Mouse (Mus musculus): ENCODE results near the gene Zfp512b. TPM values are rescaled to one million over a fixed set of nuclear protein-coding genes. Genes with fewer than 3 reads are reported as not detected.

Gene Zfp512b
- polyA plus RNA-seq (2012; fragmentation: generic; extraction: Trizol): 9.8 TPM
- long read RNA-seq, experiment 1, partial matches to known transcripts: 0 of 10 reads
- long read RNA-seq, experiment 1, other reads (novel, unspliced or antisense): 10 of 10 reads
- long read RNA-seq, experiment 2, partial matches to known transcripts: 4 of 16 reads
- long read RNA-seq, experiment 2, other reads (novel, unspliced or antisense): 12 of 16 reads

DNA sequence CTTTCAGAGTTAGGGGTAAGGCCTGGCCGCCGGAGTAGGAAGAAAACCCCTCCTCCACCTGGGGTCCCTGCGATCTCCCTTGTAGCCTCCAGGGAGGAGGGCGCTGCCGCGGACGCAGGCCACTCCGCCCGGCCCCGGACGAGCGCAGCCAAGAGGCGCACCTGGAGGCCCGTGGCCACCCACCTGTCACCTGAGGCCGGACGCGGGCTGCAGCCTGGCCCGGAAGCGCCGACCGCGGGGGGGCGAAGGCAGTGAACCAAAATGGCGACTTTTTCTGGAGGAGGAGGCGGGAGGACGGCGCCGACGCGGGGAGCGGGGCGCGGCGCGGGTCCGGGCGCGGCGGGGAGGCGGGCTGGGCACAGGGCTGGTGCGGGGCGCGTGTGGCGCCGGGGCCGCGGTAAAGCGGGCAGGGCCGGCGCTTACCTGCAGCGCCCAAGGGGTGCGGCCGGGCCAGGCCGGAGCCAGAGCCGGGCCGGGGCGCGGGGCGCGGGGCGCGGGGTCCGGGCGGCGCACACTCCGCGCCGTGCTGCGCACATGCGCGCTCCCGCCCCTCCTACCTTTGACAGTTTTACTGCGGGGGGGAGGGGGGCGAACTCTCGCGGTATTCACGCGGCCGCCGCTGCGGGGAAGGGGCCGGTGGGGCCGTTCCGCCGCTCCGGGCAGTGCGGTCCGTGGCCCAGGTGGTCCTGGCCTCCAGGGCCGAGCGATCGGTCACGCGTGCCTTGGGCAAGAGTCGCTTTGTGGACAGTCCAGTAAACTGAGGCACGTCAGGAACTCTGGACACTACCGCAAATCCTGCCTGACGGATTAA, at the start of gene Zfp512b:
Zfp512b (minus strand) TSS at position 573 of the 811 bp plus-strand sequence.
- H3K27me3 ChIP-seq (ENCODE audit: control insufficient read depth, insufficient read depth, insufficient read length): no peaks in the 10 kb centered on the region
- peak within 1 kb of the TSS; percentile 78 for H3ac ChIP-seq (ENCODE audit: control insufficient read depth, insufficient read length, low read depth)
- no peaks in the 10 kb centered on the region for H3K79me3 ChIP-seq (ENCODE audit: low read depth)
- H3K36me3 ChIP-seq (ENCODE audit: control insufficient read depth, insufficient read depth): peaks cover 22% of the 10 kb centered on the region
- H3K79me2 ChIP-seq (ENCODE audit: control insufficient read depth, insufficient read depth): peaks cover 14% of the 10 kb centered on the region
- H3K4me3 ChIP-seq (ENCODE audit: insufficient read depth, poor library complexity, severe bottlenecking): peak within 1 kb of the TSS; percentile 76
- TF ChIP-seq FOSL1 (IDR thresholded peaks at IDR 0.05; ENCODE audit: insufficient read depth, low read length, poor library complexity, severe bottlenecking): no peak
- no peak for TF ChIP-seq MYOD1 (IDR thresholded peaks at IDR 0.05; ENCODE audit: control insufficient read depth, insufficient read length, low read depth)
- TF ChIP-seq CEBPB (IDR thresholded peaks at IDR 0.05; ENCODE audit: low read depth): no peak
- TF ChIP-seq MAX (IDR thresholded peaks at IDR 0.05): peak; percentile 45
- no peak for TF ChIP-seq USF1 (IDR thresholded peaks at IDR 0.05; ENCODE audit: low read depth)
- TF ChIP-seq CTCF (IDR thresholded peaks at IDR 0.05; ENCODE audit: control insufficient read depth, insufficient read depth, insufficient read length): no peak

DNA sequence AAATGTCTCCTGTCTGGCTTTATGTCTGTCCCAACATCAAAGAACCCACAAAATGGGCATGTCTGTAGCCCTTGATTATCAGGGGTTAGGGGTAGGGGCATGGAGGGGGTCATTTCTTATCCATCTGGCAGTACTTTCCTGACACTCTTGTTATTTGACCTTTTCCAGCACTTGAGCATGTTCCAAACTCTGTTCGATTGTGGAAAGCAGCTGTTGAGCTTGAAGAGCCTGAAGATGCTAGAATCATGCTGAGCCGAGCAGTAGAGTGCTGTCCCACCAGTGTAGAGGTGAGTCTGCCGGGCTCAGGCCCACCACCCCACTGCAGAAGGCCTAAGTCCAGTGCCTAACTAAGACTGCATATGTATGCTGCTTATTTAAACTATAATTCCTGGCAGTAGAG, 43.3 kb upstream of the Zfp512b start:
- Histone ChIP-seq H3K36me3 (ENCODE audit: control insufficient read depth, insufficient read depth) (peaks cover 83% of the 10 kb centered on the region), H3K79me2 (ENCODE audit: control insufficient read depth, insufficient read depth) (no peaks in the 10 kb centered on the region), H3ac (ENCODE audit: control insufficient read depth, insufficient read length, low read depth) (no peak overlapping the region), H3K27me3 (ENCODE audit: control insufficient read depth, insufficient read depth, insufficient read length) (no peaks in the 10 kb centered on the region), H3K4me3 (ENCODE audit: insufficient read depth, poor library complexity, severe bottlenecking) (no peak overlapping the region), H3K79me3 (ENCODE audit: low read depth) (no peaks in the 10 kb centered on the region)
- TF ChIP-seq CTCF (IDR thresholded peaks at IDR 0.05; ENCODE audit: control insufficient read depth, insufficient read depth, insufficient read length) (no peak), MAX (IDR thresholded peaks at IDR 0.05) (no peak), MYOD1 (IDR thresholded peaks at IDR 0.05; ENCODE audit: control insufficient read depth, insufficient read length, low read depth) (no peak), USF1 (IDR thresholded peaks at IDR 0.05; ENCODE audit: low read depth) (no peak), CEBPB (IDR thresholded peaks at IDR 0.05; ENCODE audit: low read depth) (no peak), MYOG (IDR thresholded peaks at IDR 0.05; ENCODE audit: control insufficient read depth, extremely low read depth, insufficient read length) (no peak), FOSL1 (IDR thresholded peaks at IDR 0.05; ENCODE audit: insufficient read depth, low read length, poor library complexity, severe bottlenecking) (no peak)

DNA sequence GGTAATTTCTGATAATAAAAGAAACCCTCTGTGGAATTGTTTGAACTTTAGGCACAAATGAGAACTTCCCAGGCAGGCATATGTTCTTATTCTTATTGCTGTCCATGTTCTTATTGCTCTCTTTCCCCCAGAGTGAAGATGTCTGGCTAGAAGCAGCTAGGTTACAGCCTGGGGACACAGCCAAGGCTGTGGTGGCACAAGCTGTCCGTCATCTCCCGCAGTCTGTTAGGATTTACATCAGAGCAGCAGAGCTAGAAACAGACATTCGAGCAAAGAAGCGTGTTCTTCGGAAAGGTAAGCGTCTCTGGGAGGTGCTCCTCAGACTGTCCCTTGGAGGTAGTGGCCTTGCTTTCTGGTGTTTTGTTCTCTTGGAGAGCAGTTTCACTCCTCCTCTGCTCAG, 40.0 kb upstream of the Zfp512b start:
- Histone ChIP-seq H3K79me3 (ENCODE audit: low read depth) (no peaks in the 10 kb centered on the region), H3K4me3 (ENCODE audit: insufficient read depth, poor library complexity, severe bottlenecking) (no peak overlapping the region), H3ac (ENCODE audit: control insufficient read depth, insufficient read length, low read depth) (no peak overlapping the region), H3K36me3 (ENCODE audit: control insufficient read depth, insufficient read depth) (peaks cover 69% of the 10 kb centered on the region), H3K79me2 (ENCODE audit: control insufficient read depth, insufficient read depth) (no peaks in the 10 kb centered on the region), H3K27me3 (ENCODE audit: control insufficient read depth, insufficient read depth, insufficient read length) (no peaks in the 10 kb centered on the region)
- no peak for TF ChIP-seq MYOG (IDR thresholded peaks at IDR 0.05; ENCODE audit: control insufficient read depth, extremely low read depth, insufficient read length)
- TF ChIP-seq MYOD1 (IDR thresholded peaks at IDR 0.05; ENCODE audit: control insufficient read depth, insufficient read length, low read depth): no peak
- TF ChIP-seq MAX (IDR thresholded peaks at IDR 0.05): no peak
- TF ChIP-seq CTCF (IDR thresholded peaks at IDR 0.05; ENCODE audit: control insufficient read depth, insufficient read depth, insufficient read length): no peak
- no peak for TF ChIP-seq CEBPB (IDR thresholded peaks at IDR 0.05; ENCODE audit: low read depth)
- no peak for TF ChIP-seq FOSL1 (IDR thresholded peaks at IDR 0.05; ENCODE audit: insufficient read depth, low read length, poor library complexity, severe bottlenecking)
- no peak for TF ChIP-seq USF1 (IDR thresholded peaks at IDR 0.05; ENCODE audit: low read depth)

DNA sequence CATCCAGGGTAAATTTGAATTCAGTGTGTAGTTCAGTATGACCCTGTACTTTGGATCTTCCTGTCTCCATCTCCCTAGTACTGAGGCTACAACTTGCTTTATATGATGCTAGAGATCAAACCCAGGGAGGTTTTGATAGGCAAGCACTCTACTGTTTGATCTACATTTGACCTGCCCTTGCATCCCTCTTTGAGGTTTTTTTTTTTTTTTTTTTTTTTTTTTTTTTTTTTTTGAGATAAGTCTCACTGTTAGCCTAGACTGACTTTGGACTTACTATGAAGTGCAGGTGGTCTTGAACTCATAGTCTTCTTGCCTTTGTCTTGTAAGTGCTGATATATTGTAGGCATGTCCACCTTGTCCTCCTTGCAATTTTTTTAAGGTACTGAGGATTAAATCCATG, 35.9 kb upstream of the Zfp512b start:
- H3K4me3 ChIP-seq (ENCODE audit: insufficient read depth, poor library complexity, severe bottlenecking): no peak overlapping the region
- peaks cover 37% of the 10 kb centered on the region for H3K36me3 ChIP-seq (ENCODE audit: control insufficient read depth, insufficient read depth)
- H3K79me3 ChIP-seq (ENCODE audit: low read depth): no peaks in the 10 kb centered on the region
- no peak for TF ChIP-seq CEBPB (IDR thresholded peaks at IDR 0.05; ENCODE audit: low read depth)
- no peak for TF ChIP-seq USF1 (IDR thresholded peaks at IDR 0.05; ENCODE audit: low read depth)
- TF ChIP-seq MYOG (IDR thresholded peaks at IDR 0.05; ENCODE audit: control insufficient read depth, extremely low read depth, insufficient read length): no peak
- no peak for TF ChIP-seq FOSL1 (IDR thresholded peaks at IDR 0.05; ENCODE audit: insufficient read depth, low read length, poor library complexity, severe bottlenecking)
- no peak for TF ChIP-seq MYOD1 (IDR thresholded peaks at IDR 0.05; ENCODE audit: control insufficient read depth, insufficient read length, low read depth)
- no peak for TF ChIP-seq MAX (IDR thresholded peaks at IDR 0.05)
- no peak for TF ChIP-seq CTCF (IDR thresholded peaks at IDR 0.05; ENCODE audit: control insufficient read depth, insufficient read depth, insufficient read length)
- no peak overlapping the region for H3ac ChIP-seq (ENCODE audit: control insufficient read depth, insufficient read length, low read depth)
- H3K27me3 ChIP-seq (ENCODE audit: control insufficient read depth, insufficient read depth, insufficient read length): no peaks in the 10 kb centered on the region
- H3K79me2 ChIP-seq (ENCODE audit: control insufficient read depth, insufficient read depth): no peaks in the 10 kb centered on the region

DNA sequence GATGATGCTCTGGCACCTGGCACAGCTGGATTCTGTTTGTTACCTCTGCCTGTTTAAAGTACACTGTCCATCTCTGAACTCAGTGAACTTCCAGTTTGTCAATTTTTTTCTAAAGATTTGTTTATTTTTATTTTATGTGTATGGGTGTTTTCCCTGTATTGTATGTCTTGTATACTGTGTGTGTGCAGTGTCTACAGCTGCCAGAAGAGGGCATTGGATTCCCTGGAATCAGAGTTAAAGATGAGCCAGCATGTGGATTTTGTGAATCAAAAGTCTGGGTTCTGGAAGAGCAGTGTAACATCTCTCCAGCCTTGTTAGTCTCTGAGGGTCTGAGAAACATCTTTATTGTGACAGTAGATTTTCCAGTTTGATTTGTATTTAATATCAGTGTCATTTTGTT, 30.8 kb upstream of the Zfp512b start:
- no peaks in the 10 kb centered on the region for H3K27me3 ChIP-seq (ENCODE audit: control insufficient read depth, insufficient read depth, insufficient read length)
- TF ChIP-seq CEBPB (IDR thresholded peaks at IDR 0.05; ENCODE audit: low read depth) (no peak), CTCF (IDR thresholded peaks at IDR 0.05; ENCODE audit: control insufficient read depth, insufficient read depth, insufficient read length) (no peak), FOSL1 (IDR thresholded peaks at IDR 0.05; ENCODE audit: insufficient read depth, low read length, poor library complexity, severe bottlenecking) (no peak), MYOG (IDR thresholded peaks at IDR 0.05; ENCODE audit: control insufficient read depth, extremely low read depth, insufficient read length) (no peak), MYOD1 (IDR thresholded peaks at IDR 0.05; ENCODE audit: control insufficient read depth, insufficient read length, low read depth) (no peak), MAX (IDR thresholded peaks at IDR 0.05) (no peak), USF1 (IDR thresholded peaks at IDR 0.05; ENCODE audit: low read depth) (no peak)
- H3ac ChIP-seq (ENCODE audit: control insufficient read depth, insufficient read length, low read depth): no peak overlapping the region
- no peaks in the 10 kb centered on the region for H3K79me2 ChIP-seq (ENCODE audit: control insufficient read depth, insufficient read depth)
- no peaks in the 10 kb centered on the region for H3K79me3 ChIP-seq (ENCODE audit: low read depth)
- no peak overlapping the region for H3K4me3 ChIP-seq (ENCODE audit: insufficient read depth, poor library complexity, severe bottlenecking)
- H3K36me3 ChIP-seq (ENCODE audit: control insufficient read depth, insufficient read depth): peaks cover 37% of the 10 kb centered on the region
